Mouse (Mus musculus) small intestine, adult 2 months (tissue): ENCODE measurements at regions not wholly inside any gene's neighbourhood (a gene's known extent, or its start where the extent isn't known, plus 50 kb on each side); places are given as distances from the start of the nearest gene placed in this dataset.

Source experiments
- CTCF ChIP-seq: fragments of 200-500 bp; IDR thresholded peaks from 2 replicates; pipeline ENCODE4 v1.5.1; 2012; ENCODE audit warnings: low read depth, mild to moderate bottlenecking, control low read depth, inconsistent platforms, low read length, moderate library complexity, mixed read lengths; ENCODE audit not compliant: insufficient replicate concordance, insufficient read length; ENCODE audit errors: extremely low read depth
- POLR2A ChIP-seq: fragments of 200-500 bp; IDR thresholded peaks from 2 replicates; pipeline ENCODE4 v1.6.1; 2012; ENCODE audit warnings: low read depth, mild to moderate bottlenecking, control low read depth, inconsistent platforms, low read length, moderate library complexity

DNA sequence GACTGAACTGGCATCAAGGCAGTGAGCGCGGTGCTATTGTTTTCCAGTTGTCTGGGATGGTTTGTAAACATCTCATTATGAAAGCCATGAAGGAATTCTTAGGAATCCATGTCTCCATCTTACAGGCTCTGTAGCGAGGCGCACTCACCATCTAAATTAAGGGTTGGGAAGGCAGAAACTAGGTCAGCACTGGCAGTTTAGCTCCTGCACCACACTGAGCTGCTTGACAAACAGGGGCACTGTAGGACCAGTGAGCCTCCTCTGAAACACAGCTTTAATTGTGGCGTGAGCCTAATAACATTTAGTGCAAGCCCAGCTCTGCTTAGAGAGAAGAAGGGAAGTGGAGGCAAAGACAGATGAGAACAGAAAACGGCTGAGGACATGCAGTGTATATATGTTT, 387.1 kb upstream of the Slc35b3 start:
- TF ChIP-seq CTCF (no peak), POLR2A (no peak)
